Mouse (Mus musculus) large intestine, adult 2 months (tissue): ENCODE measurements at regions not wholly inside any gene's neighbourhood (a gene's known extent, or its start where the extent isn't known, plus 50 kb on each side); places are given as distances from the start of the nearest gene placed in this dataset.
A peak's percentile ranks its signal among the peaks of the same experiment; 100 is the strongest.

Experiments used
- DNase-seq: peaks from one replicate; pipeline ENCODE4 v3.0.0-alpha.2; 2012; ENCODE audit warnings: low read depth, low spot score
- WGBS: fragments of 180-500 bp; shearing (Covaris S2); methylation state at CpG from one replicate; pipeline ENCODE4 v1.1.7; 2018; 5-methylcytosine and 5-hydroxymethylcytosine counted together

DNA sequence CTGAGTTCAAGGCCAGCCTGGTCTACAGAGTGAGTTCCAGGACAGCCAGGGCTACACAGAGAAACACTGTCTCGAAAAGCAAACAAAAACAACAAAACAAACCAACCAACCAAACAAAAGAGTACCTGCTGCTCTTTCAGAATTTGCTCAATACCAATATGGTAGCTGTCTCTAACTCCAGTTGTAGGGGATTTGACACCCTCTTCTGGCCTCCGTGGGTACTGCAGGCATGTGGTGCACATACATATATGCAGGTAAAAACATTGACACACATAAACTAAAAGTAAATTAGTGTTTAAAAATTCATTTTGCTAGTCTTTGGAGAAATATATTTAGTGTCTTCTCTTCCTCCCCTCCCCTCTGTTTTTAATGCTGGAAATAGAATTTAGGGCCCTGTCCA, 145.8 kb downstream of the Dusp6 start:
- no peak for DNase-seq
- WGBS, result 94% methylated on average over 2 of the region's 2 CpGs

DNA sequence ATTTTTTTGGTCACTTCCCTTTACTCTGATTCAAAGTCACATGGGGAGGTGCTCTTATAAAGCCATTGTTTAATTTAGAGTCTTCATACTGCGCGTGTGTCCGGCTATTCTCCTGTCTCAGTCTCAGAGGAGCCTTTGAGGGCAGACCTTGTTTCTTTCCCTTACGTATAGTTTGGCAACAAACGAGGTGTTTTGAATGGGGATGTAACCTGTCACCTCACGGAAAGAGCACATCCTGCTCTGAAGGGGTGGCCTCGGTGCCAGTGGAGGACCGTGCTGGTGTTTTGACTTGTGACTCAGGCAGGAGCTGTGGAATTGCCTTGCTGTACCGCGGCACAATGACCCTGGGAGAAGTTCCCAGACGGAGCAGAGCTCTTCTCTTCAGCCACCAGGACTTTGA, 146.7 kb downstream of the Dusp6 start:
- 25% methylated on average over 11 of the region's 11 CpGs for WGBS
- DNase-seq, result peak; percentile 19

DNA sequence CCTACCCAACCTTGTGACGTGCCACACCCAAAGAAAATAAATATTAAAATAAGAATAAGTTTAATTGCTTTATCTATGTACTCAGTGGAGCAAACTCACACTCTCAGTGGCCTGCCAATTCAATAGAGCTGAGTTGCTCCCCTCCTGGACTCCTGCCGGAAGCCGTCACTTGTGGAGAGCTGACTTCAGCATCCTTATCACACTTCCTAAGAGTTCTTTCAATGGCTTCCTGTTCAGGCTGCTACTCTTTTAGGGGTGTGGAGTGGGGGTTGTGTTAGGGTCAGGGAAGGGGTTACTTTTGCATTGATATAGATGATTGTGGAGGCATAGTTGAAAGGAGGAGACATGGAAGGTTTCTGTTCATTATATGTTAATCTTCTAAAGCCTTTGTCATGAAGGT, 147.7 kb downstream of the Dusp6 start:
- 67% methylated on average over 3 of the region's 3 CpGs for whole genome bisulfite sequencing
- no peak for DNase-seq

DNA sequence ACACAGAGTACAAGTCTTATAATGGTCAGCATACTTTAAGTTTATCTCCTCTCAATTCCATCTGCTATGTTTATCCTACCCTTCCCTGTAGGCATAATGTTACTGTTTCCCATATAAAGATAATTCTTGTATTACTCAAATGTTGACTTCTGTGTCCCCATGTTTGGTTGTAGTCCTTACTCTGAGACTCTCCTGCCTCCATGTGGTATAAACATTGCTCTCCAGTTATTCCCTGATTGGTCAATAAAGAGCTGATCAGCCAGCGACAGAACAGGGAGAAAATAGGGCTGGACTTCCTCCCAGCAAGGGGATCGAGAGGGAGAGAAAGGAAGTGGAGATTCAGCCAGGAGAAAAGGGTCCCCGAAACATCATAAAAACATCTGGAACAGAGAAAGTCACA, 150.4 kb downstream of the Dusp6 start:
- no peak for DNase-seq
- 73% methylated on average over 3 of the region's 3 CpGs for WGBS

DNA sequence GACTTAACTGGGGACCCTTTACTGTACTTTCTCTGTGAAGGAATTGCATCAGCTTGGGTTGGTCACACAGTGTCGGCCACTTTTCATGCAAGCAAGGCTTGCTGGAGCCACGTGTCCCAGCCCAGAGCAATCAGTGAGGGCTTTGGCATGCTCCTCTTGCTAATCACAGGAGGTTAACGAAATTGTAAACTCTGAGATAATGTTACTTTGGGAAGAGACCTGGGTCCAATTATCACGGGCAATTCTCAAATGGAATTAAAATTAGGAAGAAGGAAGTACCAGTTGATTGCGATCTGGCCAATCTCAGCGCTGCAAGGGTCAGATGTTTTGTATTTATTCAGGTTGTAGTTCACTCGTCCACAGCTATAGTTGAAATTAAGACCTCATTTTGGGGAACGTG, 153.2 kb downstream of the Dusp6 start:
- WGBS, result 63% methylated on average over 8 of the region's 8 CpGs
- DNase-seq, result no peak

DNA sequence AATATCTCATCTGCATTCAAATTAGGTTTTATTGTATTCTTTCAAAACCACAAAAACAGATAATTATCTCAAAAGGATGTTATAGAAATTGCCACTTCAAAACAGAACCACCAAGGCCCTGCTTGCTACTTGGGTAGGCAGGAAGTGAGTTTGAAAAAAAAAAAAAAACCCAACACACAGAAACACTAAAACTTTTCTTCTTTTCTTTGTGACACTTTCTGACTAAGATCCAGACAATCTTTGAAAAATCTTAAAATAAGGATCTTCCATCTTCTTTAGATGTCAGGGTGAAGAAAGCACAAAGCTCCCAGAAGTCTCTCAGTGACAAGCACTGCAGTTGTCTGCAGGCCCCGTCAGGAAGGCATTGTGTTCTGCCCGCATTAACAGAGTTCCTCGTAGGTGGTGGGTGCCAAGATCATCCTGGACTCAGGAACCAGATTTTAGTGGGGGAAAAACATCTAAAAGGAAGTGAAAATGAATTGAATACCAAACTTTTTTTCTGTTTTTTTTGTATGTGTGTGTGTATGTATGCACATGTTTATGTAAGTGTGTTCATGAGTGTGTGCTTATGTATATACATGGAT, 154.0 kb downstream of the Dusp6 start:
- 73% methylated on average over 3 of the region's 3 CpGs for WGBS
- DNase-seq, result no peak

DNA sequence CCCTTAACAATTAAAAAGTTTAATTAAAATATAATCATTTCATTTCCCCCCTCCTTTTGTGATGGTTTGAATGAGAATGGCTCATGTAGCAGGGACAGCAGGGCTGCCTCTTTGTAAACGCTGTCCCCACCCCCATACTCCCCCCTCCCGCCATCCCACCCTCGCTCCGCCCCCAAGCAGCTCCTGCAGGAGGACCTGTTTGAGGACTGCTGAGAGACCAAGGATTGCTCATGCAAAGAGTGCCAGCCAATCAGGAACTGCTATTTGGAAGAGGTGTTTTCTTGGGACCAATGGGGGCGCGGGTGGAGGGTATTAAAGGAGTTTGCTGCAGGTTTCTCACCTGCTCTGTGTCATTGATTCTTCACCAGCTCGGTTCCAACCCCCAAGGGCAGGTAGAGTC, 154.6 kb downstream of the Dusp6 start:
- WGBS, result 65% methylated on average over 7 of the region's 7 CpGs
- no peak for DNase-seq

DNA sequence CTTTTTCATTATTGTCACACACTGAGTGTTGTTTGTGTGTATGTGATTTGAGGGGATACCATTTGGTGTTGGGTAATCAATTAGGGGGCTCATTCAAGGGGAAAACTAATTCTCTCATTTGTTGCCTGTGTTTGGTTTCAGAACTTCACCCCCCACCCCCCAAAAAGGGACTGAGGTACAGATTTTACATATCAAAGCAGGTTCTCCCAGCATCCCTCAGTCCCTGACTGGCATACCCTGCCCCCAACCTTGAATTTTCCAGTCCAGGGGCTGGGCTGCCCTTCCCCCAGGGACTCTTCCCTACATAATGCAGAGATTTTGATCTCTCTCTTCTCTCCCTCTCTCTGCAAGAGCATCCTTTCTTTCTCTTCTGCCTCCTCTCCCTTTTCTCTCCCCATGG, 155.5 kb downstream of the Dusp6 start:
- no peak for DNase-seq

DNA sequence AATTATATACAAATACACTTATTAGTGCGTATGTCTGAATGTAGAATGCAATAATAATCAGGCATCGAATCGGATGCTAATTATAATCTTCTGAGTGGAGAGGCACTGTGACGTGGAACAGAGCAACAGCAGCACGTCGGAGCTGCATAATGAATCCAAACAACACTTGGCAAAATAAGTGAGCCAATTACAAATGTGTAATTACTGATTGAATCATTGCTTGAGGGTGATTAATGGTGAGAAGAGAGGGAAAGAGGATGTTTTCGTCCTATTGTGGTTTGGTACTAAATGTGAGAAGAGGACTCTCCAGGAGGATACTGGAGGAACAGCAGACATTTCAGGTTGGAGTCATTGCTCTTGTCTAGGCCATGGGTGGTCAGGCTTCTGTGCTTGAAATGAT, 156.5 kb downstream of the Dusp6 start:
- 84% methylated on average over 7 of the region's 7 CpGs for WGBS
- no peak for DNase-seq

DNA sequence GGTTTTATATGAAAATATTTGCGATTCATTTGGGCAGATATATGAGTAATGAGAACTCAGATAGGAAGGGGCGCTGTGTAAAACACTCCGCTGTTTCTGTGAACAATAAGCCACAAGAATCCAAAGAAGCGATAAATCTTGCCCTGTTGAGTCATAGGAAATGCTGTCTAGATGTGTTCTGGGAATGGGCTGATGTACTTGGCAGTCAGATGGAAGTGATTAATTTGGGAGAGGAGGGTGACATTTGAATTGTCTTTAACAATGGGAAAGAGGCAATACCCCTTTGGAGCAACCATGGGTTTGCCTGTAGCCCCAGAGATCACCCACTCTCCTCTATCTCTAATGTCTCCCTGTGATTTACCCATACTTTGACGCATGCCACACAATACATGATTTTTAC, 160.4 kb downstream of the Dusp6 start:
- 89% methylated on average over 5 of the region's 5 CpGs for WGBS
- no peak for DNase-seq

DNA sequence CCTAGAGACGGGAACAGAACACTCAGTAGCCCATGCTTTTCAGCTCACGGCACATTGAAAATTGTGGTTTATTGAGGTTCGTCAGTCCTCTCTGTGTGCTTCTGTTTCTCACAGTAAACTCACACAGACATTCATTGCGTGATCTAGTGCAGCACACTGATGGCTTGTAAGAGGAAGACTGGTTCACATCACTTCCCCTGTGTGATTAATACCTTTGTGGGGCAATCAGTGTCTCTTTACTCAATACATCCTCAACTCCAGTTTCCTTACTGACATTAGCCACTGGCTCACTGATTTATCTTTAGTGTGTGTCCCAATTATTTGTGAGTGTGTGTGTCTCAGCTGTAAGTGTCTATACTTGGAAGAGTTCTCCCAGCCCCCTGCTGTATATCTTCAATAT, 162.2 kb downstream of the Dusp6 start:
- no peak for DNase-seq
- WGBS, result 85% methylated on average over 4 of the region's 4 CpGs

DNA sequence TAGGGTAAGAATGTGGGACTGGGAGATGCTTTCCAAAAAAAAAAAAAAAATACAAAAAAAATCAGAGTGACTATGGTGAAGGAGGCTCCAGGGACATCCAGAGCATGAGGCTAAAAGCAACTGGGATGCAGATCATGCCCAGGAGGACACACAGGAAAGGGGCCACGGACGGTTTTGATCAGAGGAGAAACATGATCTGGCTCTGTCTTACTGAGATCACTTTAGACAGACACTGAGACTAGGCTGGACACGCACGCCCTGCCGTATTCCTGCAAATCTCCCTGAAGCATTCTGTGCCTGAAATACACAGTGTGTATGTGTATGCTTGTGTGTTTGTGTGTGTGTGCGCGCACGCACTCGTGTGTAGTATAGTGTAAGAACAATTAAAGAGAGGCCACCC, 167.1 kb downstream of the Dusp6 start:
- DNase-seq, result no peak
- 93% methylated on average over 9 of the region's 9 CpGs for WGBS

DNA sequence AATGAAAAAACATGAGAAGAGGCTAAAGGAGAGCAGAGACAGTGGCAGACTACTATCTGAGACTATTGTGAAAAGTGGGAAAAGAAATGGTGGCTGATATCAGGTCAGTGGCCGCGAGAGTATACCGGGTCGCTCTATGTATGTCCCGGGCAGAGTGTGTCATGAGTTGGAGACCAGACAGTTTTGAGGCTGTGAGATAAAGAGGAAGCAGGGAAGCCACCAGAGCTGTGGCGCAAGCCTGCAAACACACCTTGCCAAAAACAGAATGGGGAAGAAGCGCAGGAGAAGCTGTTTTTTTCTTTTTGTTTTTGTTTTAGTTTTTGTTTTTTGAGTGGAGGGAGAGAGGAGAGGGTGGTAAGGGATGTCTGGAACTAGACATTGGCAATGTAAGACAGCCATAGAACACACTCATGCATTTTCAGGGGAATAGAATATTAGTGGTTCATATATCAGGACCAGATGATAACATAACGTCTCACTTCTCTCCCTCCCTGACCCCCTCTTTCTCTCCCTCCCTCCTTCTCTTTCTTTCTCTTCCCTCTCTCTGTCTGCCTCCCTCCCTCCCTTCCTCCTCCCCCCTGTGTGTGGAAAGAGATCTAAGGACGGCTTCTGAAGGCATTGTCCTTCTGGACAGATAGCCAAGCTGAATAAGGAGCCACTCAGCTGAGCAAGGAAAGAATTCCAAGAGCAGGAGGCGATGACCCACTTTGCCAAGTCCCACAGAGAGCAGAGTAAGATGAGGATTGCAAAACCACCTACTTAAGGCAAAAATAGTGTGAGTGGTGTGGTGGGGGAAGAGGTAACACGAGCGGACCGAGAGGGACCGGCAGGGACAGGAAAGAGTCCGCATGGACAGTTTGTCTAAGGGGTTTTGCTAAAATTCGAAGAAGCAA, 167.9 kb downstream of the Dusp6 start:
- DNase-seq, result no peak
- 79% methylated on average over 16 of the region's 16 CpGs for WGBS

DNA sequence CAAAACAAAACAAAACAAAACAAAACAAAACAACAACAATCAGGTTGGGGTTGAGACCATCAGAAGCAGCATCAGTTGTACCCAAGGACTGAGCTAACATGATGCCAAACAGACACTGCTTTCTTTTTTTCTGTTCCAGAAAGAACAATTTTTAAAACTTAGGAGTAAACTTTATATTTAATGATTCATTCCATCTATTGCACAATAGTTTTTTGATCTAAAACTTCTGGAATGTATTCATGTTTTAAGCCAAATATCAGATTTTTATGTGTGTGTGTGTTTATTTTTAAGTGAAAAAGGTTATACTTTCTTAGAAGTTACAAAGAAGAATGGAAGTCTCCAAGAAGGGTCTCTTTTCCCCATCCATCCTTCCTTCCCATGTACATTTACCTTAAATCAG, 174.0 kb downstream of the Dusp6 start:
- DNase-seq, result no peak

DNA sequence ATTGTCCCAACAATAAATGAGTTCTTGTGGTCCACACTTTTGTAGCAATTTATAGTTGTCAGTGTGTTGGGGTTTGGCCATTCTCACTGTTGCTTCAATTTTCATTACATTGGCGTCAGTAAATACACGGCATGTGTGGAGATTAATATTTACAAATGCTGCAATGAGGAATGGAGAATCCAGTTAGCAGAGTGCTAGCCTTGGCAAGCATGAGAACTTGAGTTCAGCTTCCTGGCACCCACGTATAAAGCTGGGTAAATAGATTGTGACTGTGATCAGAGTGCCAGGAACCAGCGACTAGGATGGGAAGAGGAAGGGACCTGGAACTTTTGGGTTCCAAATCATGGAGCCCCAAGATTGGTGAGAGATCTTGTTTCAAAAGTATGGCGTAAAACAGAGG, 177.1 kb downstream of the Dusp6 start:
- no peak for DNase-seq
- WGBS, result 63% methylated on average over 5 of the region's 5 CpGs

DNA sequence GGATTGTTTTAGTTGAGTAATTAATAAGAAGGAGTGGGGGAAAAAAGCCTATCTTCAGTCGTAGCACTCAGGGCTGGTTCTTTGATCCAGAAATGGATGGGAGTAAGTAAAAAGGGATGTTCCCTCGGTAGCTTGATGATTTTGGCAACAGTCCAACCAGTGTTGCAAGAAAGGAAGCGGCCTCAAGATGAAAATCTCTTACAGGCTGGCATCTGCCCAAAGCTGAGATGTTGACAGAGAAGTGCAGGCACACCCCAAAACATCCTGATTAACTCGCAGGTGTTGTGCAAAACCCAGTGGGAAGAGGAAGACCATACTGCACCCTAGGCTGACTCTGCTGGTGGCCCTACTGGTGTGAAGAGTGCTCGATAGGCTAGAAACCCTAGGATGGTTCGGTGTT, 178.0 kb downstream of the Dusp6 start:
- peak; percentile 53 for DNase-seq
- 13% methylated on average over 6 of the region's 6 CpGs for WGBS

DNA sequence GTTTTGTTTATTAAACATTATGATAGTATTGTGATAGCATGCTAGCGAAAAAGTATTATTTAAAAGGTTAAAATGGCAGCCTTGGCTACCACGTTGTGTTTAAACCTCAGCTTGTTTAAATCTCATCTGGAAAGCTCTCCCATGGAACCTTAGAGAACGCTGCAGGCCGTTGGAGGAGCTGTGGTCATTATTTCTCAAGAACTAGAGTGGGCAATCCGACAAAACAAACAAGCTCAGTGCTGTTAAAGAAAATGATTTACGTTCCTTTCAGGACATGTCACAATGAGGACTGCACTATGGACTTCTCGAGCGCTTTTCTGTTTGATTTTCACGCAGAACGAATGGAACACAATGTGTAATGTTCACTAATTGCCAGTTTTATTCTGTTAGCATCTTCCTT, 178.9 kb downstream of the Dusp6 start:
- 26% methylated on average over 10 of the region's 10 CpGs for WGBS
- no peak for DNase-seq

DNA sequence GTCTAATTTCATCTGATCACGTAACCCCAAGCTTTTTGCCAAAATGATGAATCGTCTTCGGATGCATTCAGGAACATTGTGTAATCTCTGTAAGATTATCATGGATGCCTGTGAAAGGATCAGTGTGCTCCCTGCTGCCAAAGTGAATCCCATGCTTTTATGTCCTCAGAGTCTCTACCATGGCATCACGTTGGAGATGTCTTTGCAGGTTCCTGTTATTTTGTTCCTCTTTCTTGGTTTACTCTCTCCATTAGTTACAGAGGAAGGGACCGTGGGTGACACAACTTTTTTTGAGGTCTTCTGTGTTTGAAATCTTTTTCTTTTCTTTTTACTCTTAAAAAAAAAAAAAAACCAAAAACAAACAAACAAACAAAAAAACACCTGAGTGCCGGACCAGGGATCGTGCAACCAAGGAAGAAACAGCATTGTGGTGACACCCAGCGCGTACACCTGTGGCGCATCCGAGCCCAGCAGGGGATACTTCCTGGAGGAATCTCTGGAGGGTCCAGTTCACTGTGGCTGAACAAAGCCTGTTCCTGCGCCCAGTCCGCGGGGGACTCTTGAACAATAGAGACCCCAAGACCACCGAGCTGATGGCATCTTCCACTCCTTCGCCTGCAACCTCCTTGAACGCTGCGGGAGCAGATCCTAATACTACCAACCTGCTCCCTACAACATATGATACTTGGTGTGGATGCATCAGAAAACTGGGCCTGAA, 180.6 kb downstream of the Dusp6 start:
- WGBS, result 90% methylated on average over 18 of the region's 18 CpGs

DNA sequence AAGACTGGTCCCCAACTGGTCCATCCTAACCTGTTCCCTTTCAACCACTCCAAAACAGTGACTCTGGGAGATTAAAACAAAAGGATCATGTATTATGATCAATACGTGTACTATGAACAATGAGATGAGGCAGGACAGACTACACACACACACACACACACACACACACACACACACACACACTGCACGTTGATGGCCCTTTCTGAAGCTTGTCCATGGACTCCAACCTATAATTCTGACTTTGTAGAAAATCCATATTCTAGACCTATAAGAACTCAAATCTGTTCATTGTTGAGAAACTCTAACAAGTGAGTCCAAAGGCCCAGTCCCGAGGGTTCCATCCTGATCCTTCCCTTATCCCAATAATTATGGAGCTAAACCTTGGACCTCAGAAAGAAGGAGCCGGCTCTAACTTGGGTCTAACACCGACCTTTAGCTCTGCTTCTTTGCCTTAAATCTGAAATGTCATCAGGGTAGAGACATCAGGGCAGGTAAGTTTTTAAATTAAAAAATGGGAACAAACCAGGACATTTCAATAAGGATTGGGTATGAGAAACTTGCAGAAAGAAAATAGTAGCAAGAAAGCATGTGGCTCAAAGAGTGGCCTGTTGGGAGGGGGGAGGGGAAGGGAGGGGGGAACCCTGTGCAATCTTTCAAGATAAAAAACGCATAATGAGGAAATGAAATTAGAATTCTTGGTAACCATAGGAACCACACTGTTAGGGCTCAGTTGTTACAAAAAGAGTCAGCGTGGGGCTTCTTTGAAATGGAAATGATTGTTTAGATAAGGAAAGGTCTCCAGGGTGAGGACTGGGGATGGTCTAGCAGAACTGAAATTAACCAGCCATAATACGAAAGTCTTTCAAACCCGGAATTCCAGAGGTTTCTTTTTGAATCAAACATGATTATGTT, 187.9 kb downstream of the Dusp6 start:
- DNase-seq, result no peak
- WGBS, result 51% methylated on average over 9 of the region's 9 CpGs

More for the DNA sequence above, 180.6 kb downstream of the Dusp6 start:
- DNase-seq, result no peak
